Mouse (Mus musculus): ENCODE results near the gene Coq6.

DNA sequence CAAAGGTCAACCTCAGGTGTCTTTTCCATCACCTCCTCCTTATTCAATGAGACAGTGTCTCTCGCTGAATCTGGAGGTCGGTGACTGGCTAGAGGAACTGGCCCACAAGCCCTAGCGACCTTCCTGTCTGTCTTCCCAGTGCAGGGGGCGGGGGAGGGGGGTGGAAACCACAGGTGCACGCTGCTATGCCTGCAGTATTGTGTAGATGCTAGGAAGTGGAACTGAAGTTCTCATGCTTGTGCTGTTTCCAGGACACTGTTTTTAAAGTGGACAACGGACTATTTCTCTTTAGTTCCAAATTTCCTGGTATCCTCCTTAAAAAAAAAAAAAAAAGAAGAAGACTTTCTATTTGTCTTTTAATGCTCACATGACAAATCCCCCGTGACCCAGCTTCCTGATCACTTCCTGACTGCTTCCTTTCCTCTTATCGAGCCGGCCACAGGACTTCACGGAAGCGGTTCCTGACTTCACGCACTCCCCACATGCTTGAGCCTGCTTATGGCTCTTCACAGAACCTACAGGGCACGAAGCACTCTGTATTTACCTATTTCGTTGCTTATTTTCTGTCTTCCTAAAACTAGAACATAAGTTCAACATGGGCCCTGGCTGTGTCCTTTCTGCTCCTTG, 27.4 kb downstream of the Coq6 start:
- TF ChIP-seq CTCF (IDR thresholded peaks at IDR 0.05; ENCODE audit: borderline replicate concordance, control insufficient read depth, extremely low read depth, insufficient read depth, low read length, poor library complexity) = no peak
- TF ChIP-seq POLR2A (IDR thresholded peaks at IDR 0.05; ENCODE audit: control insufficient read depth, extremely low read depth, insufficient read depth, low read length, poor library complexity) = no peak

All from thymus, adult 2 months (tissue).